Mouse (Mus musculus) G1E-ER4 (cell line): ENCODE measurements around the gene Itpk1. TPM values are rescaled to one million over a fixed set of nuclear protein-coding genes. Genes with fewer than 3 reads are reported as not detected.

Source experiments
- GATA1 ChIP-seq: IDR thresholded peaks from one replicate; pipeline ENCODE4 v1.8.0; 2012; ENCODE audit warnings: low read length, inconsistent platforms
- polyA plus RNA-seq: library from polyadenylated mRNA; stranded (reverse); fragments of >175 nt; gene quantifications from 2 replicates; pipeline ENCODE4 v1.2.3, GENCODE M21; 2012

Gene Itpk1
- polyA plus RNA-seq, 1 experiment: 3.1 TPM

DNA sequence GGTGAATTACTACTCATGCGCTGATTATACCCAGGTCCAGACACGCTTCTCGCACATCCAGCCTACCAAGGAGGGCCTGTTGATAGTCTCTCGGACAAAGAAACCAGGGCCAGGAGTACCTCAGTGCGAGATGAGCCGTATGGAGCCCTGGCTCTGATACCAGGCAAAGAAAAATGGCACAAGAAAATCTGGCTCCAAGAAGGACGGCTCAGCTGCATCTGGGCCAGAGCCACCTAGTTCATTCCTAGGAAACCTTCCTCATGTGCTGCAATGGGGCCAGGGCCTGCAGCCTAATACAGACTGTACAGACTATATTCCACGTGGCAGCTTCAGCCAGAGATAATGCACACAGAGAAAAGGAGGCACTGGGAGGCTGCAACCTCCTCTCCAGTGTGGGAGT is 93.8 kb downstream of the Itpk1 start:
- TF ChIP-seq GATA1: no peak

DNA sequence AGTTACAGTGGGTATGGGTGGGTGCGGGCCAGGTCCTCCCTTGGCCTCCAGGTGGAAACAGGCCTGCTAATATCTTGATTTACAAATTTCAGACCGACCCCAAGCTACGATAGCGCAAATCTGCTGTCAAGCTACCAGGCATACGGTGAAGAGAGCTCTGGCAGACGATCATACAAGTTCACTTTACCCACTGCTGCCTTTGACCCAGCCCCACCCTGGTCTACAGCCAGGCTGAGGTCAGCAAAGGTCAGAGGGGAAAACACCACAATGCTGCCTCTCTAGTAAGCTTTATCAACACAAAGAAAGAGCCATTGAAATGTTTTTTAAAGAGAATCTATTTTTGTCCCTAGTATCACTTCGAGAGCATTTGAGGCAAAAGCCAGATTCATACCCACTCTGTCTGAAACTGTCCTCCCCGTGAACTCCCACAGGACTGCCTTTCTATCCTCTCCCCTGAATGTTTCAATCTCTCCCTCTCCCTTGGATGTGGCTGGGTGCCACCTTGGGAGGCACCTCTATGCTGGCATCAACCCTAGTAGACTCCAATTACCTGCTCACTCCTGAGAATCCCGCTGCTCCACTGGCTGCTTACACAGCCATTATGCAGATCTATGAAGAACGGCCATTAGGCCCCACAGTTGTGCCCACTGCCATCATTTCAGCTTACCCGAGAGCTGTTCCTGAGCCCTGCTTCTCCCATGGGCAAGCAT is 96.8 kb downstream of the Itpk1 start:
- no peak for TF ChIP-seq GATA1

DNA sequence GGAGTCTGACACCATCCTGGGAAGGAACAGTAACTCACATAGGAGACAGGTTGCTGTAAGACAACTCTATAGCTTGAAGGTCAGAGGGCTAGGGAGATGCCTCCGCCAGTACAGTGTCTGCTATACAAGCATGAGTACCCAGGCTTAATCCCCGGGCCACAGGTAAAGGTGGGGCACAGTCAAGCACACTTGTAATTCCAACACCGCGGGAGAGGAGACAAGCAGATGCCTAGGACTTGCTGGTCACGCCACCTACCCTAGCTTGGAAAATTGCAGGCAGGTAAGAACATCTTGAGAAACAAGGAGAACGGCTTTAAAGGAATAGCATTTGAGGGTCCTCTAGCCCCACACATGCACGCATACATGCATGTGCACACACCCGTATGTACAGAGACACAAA is 97.7 kb downstream of the Itpk1 start:
- TF ChIP-seq GATA1: no peak

DNA sequence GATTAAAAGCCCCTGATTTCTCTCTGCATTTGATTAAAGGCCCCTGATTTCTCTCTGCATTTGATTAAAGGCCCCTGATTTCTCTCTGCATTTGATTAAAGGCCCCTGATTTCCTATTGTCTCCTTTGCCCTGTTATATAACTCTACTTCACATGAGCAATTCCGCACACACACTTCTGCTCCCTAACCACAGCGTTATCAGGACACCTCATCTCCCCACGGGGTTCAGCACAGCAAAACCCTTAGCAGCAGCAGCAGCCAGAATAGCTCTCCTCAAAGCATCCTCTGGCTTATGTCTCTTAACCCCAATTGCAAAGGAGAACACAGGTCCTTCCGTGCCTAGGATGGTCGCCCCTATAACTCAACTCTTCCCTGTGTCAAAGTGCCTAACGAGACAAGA is 99.1 kb downstream of the Itpk1 start:
- TF ChIP-seq GATA1: no peak

DNA sequence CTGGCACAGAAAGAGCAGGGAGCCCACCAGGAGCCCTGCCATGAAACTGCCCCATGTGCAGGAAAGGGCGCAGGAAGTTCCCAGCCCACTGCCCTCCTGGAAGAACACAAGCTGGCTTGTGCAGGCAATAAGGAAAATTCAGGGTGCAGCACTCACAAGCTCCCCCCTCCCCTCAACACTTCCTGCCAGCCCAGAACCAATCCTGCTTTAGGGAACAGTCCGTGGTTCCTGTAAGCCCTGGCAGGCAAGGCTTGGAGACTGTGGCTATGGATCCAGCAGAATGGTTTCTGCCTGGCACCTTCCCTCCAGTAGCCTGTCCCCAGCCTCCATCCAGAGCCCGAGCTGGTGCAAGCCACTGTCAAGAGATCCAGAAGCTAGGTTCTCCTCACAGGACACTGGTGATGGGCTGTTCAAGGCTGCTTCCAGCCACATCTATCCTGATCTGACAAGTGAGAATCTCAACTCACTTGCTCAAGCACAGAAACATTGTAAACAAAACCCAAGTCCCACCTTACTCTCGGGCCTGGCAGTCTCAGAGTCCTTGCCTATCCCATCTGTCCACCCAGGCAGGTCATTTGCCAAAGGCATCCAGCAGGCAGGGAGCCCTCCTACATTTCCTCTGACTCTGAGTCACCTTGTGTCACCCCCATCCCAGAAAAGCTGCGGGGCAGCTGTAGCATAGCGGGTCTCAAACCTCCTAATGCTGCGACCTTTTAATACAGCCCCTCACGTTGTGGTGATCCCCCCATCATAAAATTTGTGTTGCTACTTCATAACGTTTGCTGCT is 102.3 kb downstream of the Itpk1 start:
- TF ChIP-seq GATA1: no peak

DNA sequence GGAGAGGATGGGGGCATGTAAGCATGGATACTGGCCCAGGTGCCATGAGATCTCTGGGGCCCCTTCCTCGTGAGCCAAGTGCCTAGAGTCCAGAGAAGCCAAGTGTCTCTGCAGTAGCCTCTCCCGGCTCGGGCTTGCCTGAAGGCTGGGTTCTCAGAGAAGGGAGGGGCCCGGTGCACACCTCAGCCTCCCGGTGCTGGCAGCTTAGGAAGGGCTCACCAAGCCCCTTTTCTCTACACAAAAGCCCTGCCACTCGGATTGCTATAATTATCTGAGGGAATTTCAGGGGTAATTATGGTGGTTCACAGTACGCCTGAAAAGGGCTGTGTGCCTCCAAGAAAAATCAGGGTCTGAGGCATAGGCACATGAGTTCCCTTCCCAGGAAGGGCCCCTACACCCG is 102.9 kb downstream of the Itpk1 start:
- no peak for TF ChIP-seq GATA1

DNA sequence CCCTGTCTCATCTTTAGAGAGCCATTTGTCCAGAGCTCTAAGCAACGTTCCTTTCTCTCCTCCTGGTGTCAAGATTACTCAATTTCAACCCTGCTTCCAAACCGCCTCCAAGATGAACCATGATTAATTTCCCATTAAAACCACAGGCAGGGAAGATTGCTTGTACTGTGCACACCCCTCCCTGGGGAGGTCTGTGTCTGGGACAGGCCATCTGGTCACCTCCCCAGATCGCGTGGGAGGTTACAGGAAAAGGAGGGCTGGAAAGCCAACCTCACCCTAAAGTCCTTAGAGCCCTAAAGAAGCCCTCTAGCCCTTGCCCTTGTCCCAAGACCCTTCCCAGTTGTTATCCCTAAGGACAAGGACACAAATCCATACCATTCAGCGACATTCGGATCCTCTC is 104.4 kb downstream of the Itpk1 start:
- no peak for TF ChIP-seq GATA1

DNA sequence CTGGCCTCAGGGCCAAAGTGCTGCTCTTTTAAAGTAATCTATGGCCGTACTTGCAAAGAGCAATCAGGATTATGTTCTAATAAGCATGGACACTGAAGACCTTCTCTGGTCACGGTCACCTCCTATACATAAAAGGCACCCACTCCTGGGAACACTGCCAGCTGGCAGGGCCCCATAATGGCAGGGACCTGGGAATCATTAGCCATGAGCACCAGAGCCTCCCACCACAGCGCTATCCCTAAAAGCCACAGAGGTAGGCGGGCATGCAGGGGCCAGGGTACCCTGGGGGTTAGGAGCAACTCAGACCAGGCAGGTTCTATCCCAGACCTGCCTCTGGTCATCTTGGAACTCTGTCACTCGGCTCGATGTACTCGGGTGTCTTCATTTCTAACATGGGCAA is 104.9 kb downstream of the Itpk1 start:
- no peak for TF ChIP-seq GATA1

DNA sequence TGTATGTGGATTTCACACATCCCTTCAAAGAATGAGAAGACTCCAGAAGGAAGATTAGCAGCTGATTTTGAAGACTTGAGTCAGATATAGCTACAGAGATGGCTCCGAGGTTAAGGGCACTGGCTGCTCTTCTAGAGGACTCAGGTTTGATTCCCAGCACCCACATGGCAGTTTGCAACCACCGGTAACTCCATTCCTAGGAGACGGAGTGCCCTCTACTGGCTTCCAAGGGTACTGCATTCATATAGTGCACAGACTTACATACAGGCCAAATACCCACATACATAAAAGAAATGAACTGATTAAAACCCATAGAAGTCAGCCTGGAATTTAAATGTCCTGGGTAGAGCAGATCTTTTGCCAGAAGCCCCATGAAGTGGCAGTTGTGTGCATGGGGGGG is 106.2 kb downstream of the Itpk1 start:
- no peak for TF ChIP-seq GATA1

DNA sequence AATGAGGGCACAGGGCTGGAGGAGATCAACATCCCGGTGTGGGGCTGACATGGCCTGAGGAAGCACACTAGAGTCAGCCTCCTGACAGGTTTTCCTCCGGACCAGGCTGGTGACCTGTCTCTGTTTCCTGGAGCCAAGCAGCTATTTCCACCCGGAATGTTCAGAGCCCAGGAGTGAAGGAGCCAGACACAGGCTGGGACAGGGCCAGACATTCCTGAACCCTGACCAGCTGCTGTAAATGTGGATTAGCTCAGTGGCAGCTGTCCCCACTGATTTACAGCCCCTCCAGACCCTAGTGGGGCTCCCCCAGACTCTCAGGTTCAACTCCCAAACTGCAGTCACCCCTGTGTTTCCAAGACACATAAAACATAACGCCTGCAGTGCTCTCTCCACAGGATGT is 107.3 kb downstream of the Itpk1 start:
- no peak for TF ChIP-seq GATA1

DNA sequence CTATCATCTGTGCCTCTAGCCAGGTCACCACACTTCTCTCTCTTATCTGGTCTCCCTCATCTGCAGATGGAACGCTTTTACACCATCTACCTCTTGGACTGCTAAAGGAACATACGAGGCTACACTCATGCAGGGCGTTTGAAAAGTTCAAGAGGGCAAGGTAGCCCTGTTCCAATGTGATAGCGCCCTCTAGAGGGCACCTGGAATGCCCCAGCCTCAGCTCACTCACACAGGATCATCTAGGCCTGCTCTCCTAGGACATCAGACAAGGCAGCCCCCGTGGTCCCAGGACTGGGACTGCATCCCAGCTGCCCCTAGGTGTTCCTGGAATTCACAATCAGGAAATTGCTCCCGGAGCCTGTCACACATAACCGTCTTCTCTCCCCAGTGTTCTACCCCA is 108.3 kb downstream of the Itpk1 start:
- no peak for TF ChIP-seq GATA1

DNA sequence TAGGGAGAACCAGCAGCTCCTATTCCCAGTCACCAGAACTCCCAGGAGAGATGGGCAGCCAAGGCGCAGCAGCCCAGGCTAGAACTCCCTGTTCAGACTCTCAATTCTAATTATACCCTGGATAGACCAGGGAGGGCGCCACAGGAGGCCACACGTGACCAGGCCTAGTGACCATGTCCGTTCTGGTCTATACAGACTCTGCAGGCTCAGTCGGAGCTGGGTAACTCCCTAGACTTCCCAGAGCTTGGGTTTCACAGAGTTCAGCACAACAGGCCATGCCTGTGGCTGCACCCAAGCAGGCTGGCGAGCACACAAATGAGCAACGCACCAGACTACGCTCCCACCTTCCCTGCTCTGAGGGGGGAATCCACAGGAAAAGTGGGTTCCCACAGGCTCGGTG is 110.1 kb downstream of the Itpk1 start:
- TF ChIP-seq GATA1: no peak

DNA sequence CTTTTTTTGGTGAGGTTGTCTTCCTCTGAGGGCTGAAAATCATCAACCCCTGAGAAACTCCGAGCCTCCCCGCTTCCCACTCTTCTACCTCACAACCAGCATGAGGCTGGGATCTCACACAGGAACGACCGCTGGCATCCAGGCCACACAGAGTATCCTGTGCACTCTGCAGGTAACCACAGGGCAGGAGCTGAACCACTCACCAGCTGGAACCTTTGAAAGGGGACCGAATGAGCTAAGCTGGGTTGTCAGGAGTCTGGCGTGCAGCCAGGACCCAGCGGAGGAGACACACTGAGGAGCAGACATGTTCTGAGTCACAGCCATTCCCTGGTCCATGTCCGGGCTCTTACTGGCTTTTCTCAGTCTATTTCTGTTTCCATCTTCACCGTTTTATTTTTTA is 111.0 kb downstream of the Itpk1 start:
- no peak for TF ChIP-seq GATA1

DNA sequence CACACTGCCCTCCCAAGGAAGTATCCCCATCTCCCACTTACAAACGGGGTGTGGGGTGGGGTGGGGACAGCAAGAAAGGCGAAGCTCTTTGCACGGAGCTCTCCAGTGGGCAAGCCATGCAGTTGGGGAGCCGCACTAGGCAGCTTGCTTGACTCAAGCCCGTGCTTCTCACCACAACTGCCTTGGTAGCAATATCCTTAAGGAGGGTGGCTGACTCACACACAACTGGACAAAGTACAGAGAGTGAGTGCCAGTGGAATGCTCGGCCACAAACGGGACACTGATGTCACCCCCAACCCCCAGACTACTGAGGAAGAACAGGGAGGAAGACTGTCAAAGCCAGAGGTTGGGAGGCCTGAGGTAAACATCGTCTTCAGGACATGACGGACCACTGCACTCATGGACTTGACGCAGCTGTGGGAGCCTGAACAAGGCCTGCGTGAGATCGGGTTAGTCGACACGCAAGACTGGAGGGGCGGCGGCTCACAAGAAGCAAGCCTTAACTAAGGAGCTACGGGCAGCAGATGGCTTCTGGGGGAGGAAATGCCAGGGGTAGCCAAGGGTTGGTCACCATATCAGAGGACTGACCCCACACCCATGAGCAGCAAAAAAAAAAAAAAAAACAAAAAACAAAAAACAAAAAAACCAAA is 113.9 kb downstream of the Itpk1 start:
- no peak for TF ChIP-seq GATA1

DNA sequence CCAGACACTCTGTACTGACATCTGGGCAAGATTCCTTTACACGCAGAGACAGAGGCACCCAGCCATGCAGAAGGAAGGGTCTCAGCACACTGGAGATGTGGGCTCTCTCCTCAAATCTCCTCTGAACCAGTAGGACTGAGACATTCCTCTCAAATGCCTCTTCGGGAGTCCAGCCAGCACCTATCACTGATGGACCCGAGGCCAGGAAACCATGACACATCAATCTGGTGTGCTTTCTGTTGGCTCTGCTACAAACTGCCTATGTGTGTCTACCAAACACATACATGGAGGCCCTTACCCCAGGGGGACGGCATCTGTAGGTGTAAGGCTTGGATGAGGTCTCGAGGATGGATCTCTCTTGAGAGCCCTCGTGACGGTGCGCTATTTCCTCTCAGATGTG is 117.6 kb downstream of the Itpk1 start:
- no peak for TF ChIP-seq GATA1

DNA sequence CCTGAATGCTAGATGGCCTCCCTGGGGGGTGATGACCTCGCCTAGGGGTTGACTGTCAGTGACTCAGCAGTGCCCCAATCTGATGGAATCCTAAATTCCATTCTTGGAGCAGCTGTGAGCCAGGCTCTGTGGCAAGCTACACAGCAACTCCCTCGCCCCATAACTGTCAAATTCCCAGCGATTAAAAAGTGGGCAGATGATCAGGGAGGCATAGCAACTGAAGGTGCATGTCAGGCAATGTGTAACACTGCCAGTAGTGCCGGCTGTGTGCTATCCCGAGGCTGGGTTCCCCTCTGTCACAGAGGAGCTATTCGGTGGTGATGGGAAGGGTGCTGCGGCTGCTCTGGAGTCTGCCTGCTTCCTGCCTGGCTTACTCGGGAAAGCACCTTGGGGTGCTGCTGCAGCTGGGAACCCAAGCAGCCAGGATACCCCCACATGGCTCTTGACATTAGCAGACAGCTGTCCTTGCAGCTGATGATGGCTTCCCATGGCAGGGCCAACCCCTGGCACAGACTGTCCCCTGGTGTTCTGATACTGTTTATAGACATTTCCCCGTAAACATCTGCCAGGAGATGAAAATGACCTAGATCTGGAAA is 118.3 kb downstream of the Itpk1 start:
- no peak for TF ChIP-seq GATA1
